Mouse (Mus musculus) testis, adult 2 months (tissue): ENCODE measurements around the gene Rpgrip1l. TPM values are rescaled to one million over a fixed set of nuclear protein-coding genes. Genes with fewer than 3 reads are reported as not detected.

ENCODE experiments used
- H3K27ac ChIP-seq: fragments of 200-500 bp; 2 replicates; pipeline ENCODE4 v1.5.1; 2012; ENCODE audit warnings: low read depth, low read length; ENCODE audit not compliant: control insufficient read depth, insufficient read depth
- H3K27me3 ChIP-seq: fragments of 200-500 bp; 2 replicates; pipeline ENCODE4 v1.6.1; 2012; ENCODE audit warnings: mild to moderate bottlenecking, low read length, moderate library complexity; ENCODE audit not compliant: control insufficient read depth, insufficient read depth
- H3K36me3 ChIP-seq: fragments of 200-500 bp; 2 replicates; pipeline ENCODE4 v1.6.1; 2012; ENCODE audit warnings: mild to moderate bottlenecking, low read length; ENCODE audit not compliant: control insufficient read depth, insufficient read depth
- H3K4me1 ChIP-seq: fragments of 200-500 bp; 2 replicates; pipeline ENCODE4 v1.6.1; 2012; ENCODE audit warnings: low read length; ENCODE audit not compliant: control insufficient read depth, insufficient read depth
- H3K4me3 ChIP-seq: fragments of 200-500 bp; 2 replicates; pipeline ENCODE4 v1.5.1; 2012; ENCODE audit warnings: low read depth, mild to moderate bottlenecking, low read length, moderate library complexity, mixed read lengths; ENCODE audit not compliant: control insufficient read depth
- CTCF ChIP-seq: fragments of 200-500 bp; IDR thresholded peaks from 2 replicates; pipeline ENCODE4 v1.5.1; 2012; ENCODE audit warnings: low read depth, mild to moderate bottlenecking, inconsistent platforms, low read length, moderate library complexity; ENCODE audit not compliant: control insufficient read depth, insufficient read depth, insufficient replicate concordance
- POLR2A ChIP-seq: fragments of 200-500 bp; IDR thresholded peaks from 2 replicates; pipeline ENCODE4 v1.6.1; 2012; ENCODE audit warnings: low read depth, mild to moderate bottlenecking, inconsistent platforms, low read length, moderate library complexity; ENCODE audit not compliant: control insufficient read depth
- polyA plus RNA-seq: library from polyadenylated mRNA; depleted of rRNA; stranded (reverse); fragments of >200 nt; gene quantifications from 2 replicates; pipeline ENCODE4 v1.2.3, GENCODE M21; 2012

The Rpgrip1l gene
- polyA plus RNA-seq, 1 experiment: 20.4 TPM

DNA sequence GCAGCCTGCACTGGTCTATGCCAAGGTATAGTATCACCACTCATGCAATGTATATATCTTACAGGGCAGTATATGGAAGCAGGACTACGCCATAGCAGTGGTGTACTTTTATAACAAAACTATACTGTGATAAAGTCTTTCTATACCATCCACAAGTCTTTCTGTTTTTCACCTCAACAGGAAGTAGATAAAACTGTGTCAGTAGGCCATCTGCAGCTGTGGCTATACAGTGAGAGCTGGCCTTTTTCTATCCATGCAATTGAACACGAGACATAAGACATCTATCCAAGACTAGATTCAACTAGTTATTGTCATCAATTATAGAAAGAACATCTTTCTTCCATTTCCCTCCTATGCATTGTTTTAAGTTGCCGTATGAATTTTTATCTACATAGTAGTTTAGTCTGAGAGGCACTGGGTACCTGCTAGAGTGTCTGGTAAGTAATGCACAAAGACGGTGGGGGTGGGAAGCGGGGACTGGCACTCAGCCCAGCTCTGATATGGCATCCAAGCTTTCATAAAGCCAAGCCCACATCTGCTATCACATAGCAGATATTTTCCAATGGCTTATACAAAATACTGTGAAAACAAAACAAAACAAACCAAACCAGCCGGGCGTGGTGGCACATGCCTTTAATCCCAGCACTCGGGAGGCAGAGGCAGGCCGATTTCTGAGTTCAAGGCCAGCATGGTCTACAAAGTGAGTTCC lies 63.1 kb downstream of the Rpgrip1l start:
- Histone ChIP-seq H3K4me3 (no peak overlapping the region), H3K4me1 (no peaks in the 10 kb centered on the region), H3K27me3 (no peaks in the 10 kb centered on the region), H3K27ac (no peak overlapping the region), H3K36me3 (no peaks in the 10 kb centered on the region; the same call in 1 of the 2 replicates)
- TF ChIP-seq CTCF: no peak
- TF ChIP-seq POLR2A: no peak

DNA sequence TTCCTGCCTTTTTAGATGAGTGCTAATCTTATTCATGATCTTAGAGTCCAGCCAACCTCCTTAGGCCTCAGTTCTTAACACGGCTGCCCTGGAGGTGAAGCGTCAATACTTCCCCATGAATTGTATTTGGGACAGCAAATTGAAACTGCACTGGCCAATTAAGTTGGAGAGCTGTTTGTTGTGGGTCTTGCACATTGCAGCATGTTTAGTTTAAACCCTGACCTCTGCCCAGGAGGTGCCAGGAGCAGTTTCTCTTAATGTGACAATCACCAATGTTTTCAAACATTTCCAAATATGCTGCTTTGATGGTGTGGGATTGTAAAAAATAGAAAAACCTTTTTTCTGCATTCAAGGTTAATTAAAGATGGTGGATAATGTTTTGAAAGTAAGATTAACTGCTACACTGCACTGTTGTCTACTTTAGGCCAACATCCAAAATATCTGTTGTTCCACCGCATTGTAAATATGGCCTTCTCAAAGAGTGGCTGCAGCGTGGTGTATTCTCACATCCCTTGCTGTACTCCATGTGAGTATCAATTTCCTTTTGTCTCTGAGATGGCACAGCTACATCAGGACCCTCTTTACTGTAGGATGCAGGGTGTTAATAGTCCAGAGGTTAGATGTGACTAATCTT lies 67.1 kb downstream of the Rpgrip1l start:
- TF ChIP-seq POLR2A (no peak), CTCF (no peak)
- H3K4me3 ChIP-seq: no peak overlapping the region
- no peaks in the 10 kb centered on the region for H3K27me3 ChIP-seq
- no peak overlapping the region for H3K27ac ChIP-seq
- no peaks in the 10 kb centered on the region; the same call in none of the 2 replicates for H3K36me3 ChIP-seq
- no peaks in the 10 kb centered on the region for H3K4me1 ChIP-seq

DNA sequence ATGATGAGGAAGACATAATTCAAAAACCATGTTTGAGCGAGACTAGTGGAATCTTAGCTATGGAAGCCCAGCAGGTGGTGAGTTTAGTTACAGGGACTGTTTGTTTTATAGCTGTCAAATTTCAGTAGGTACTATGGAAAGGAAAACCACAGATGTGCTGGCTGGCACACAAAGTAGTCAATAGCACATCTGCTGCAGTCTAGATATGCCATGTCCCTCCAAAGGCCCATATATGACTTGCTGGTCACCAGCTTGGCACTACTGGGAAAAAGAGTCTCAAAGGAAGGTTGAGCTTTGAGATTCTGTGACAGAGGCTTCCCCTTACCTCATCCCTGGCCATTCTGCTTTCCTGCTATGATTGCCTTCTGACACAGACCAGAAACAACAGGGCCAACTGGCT lies 70.3 kb downstream of the Rpgrip1l start:
- no peaks in the 10 kb centered on the region for H3K4me1 ChIP-seq
- TF ChIP-seq CTCF (no peak), POLR2A (no peak)
- H3K27ac ChIP-seq: no peak overlapping the region
- H3K4me3 ChIP-seq: no peak overlapping the region
- no peaks in the 10 kb centered on the region for H3K27me3 ChIP-seq
- no peaks in the 10 kb centered on the region; the same call in 1 of the 2 replicates for H3K36me3 ChIP-seq

DNA sequence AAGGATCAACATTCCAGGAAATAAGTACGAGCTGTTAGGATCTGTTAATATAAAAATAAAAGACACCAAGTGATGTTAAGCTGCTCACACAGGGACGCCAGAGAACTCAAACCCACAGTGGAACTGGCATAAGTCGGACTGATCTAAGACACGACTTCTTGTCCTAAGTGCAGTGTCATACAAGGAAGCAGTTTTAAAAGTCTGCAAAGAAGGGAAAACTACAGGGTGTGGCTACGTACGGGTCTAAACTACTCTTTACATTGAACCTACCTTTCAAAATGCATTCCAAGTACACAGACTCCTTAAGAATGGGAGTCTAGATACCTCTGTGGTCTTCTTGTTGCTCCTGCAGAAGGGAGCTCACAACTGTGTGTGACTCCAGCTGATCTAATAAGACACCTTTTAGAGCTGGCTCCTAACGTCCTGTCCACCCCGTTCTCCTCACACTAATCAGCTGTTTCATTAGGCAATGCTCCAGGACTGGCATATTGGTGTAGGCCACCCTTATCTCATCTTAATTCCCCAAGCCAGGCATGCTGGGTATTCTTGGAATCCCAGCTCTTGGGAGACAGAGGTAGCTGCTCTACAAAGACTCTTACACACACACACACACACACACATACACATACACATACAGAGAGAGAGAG lies 71.1 kb downstream of the Rpgrip1l start:
- Histone ChIP-seq H3K36me3 (no peaks in the 10 kb centered on the region; the same call in 1 of the 2 replicates), H3K4me1 (no peaks in the 10 kb centered on the region), H3K4me3 (no peak overlapping the region), H3K27me3 (no peaks in the 10 kb centered on the region), H3K27ac (no peak overlapping the region)
- TF ChIP-seq CTCF (no peak), POLR2A (no peak)

DNA sequence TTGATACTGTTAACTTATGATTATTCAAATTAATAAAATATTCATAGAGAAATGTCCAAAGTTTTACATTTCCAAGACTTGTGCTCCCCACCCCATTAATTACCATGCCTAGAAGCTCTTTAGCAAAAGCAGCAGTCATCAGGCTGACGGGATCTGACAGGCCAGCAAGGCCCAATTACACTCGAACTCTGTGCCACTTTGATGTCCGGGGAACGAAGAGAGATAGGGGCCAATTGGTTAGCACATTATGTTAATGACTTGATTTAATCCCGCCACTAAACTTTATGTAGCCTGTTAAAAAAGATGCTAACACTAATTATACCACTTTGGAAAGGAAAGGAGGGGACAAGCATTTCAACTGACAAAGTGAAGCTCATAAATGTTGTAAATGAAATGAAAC lies 71.7 kb downstream of the Rpgrip1l start:
- Histone ChIP-seq H3K27ac (no peak overlapping the region), H3K36me3 (no peaks in the 10 kb centered on the region; the same call in 1 of the 2 replicates)

DNA sequence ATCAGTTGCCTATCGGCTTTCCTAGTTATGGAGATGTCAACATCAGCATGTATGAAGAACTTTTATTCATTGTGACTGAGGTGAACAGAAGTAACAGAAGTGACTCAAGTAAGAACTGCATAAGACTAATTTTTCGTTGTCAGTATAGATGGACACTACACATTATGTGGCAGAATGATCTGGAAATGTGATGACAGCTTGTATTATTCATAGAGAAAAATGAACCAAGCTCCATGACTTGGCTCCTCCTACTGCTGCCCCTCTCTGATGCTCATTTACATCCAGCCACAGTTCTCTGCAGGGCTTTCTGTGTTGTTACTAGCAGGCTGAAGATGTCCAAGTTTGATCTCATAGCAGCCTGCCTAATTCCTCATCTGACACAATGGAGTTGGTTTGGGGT lies 75.9 kb downstream of the Rpgrip1l start:
- Histone ChIP-seq H3K27me3 (no peaks in the 10 kb centered on the region), H3K36me3 (no peaks in the 10 kb centered on the region; the same call in 1 of the 2 replicates), H3K27ac (no peak overlapping the region), H3K4me1 (no peaks in the 10 kb centered on the region), H3K4me3 (no peak overlapping the region)
- no peak for TF ChIP-seq POLR2A
- TF ChIP-seq CTCF: no peak

More for the DNA sequence above, 71.7 kb downstream of the Rpgrip1l start:
- no peak overlapping the region for H3K4me3 ChIP-seq
- no peaks in the 10 kb centered on the region for H3K4me1 ChIP-seq
- no peaks in the 10 kb centered on the region for H3K27me3 ChIP-seq
- TF ChIP-seq CTCF (no peak), POLR2A (no peak)

DNA sequence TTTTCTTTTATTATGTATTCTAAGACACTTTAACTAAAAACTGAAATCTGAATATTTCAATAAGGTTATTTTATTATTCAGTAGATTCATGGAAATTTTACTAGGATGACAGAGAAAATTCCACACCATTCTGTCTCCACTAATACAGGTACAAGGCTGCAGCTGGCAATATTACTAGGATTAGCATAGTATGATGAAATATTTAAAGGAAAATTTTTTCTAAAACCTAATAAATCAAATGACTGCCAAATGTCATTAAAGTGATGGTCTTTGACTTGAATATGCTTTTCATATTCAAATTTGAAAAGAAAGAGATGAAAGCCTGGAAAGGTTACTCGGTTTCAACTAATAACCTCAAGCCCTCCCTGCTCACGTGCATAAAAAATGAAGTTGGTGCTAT lies 79.0 kb downstream of the Rpgrip1l start:
- H3K36me3 ChIP-seq: no peaks in the 10 kb centered on the region
- H3K4me1 ChIP-seq: no peaks in the 10 kb centered on the region
- no peak overlapping the region for H3K4me3 ChIP-seq
- H3K27ac ChIP-seq: no peak overlapping the region
- no peaks in the 10 kb centered on the region for H3K27me3 ChIP-seq
- no peak for TF ChIP-seq CTCF
- no peak for TF ChIP-seq POLR2A
